Mouse (Mus musculus): ENCODE measurements around the gene Scn5a. TPM values are rescaled to one million over a fixed set of nuclear protein-coding genes. Genes with fewer than 3 reads are reported as not detected.

The Scn5a gene
- total and polyA plus RNA-seq, 3 experiments: 1.9 to 9.0 (median 4.3) TPM

DNA sequence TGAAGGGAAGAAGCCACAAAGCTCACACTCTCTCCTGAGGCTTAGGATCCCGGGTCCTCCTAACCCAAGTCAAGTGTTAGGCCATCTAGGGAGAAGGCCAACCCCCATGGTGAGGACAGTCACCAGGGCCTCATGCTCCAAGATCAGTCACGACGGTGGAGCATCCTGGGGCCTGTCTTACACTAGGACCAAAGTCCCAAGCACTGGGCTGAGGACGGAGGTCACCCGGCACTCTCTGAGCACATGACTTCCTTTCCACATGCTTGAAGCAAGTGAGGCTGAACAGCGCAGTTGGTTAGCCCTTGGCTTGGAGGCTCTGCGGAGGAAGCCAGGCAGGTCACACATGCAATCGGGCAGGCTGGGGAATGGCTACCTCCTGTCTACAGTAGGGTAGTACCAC lies 63.8 kb downstream of the Scn5a start:
- no peak for DNase-seq (ENCODE audit: extremely low read depth)
- H3K9me3 ChIP-seq (replicated peaks; ENCODE audit: low read length): no peaks in the 10 kb centered on the region

DNA sequence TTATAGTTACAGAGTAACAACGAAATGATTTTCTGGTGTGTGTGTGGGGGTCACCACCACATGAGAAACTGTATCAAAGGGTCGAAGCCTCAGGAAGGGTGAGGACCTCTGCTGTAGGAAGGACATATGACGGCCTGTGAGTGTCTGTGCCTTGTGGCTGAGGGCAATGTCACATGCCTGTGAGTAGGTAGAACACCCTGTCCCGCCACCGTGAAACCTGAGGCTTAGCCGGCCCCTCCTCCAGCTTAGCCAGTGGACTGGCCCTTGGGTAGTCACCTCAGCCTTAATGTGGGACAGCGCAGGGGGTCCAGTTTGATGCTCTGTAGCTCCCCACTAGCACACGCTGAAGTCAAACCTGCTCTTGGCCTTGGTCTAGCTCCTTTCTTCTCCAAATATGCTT lies 65.0 kb downstream of the Scn5a start:
- in situ Hi-C loops (cut with MboI; ENCODE audit: low pct_ligation_motif_present, low pct_unique_long_range_greater_than_20kb, low sequenced_read_pairs) (no loop called here), dilution Hi-C loops (cut with MboI; ENCODE audit: extremely low pct_ligation_motif_present, extremely low pct_unique_long_range_greater_than_20kb, low sequenced_read_pairs) (no loop called here)
- no peak overlapping the region for H3K9ac ChIP-seq (ENCODE audit: insufficient read depth, low read depth)
- DNase-seq (ENCODE audit: extremely low read depth): no peak
- no peaks in the 10 kb centered on the region for H3K4me1 ChIP-seq (ENCODE audit: control insufficient read depth in 1 of 2, insufficient read depth in 2 of 2)
- H3K9me3 ChIP-seq (replicated peaks; ENCODE audit: low read length): no peaks in the 10 kb centered on the region
- H3K4me2 ChIP-seq (ENCODE audit: insufficient read depth, low read depth, poor library complexity, severe bottlenecking): no peak overlapping the region
- no peak overlapping the region for H3K4me3 ChIP-seq (replicated peaks in 1 of 3; ENCODE audit: low read depth in 2 of 3, low read length in 2 of 3, poor library complexity in 1 of 3)
- H3K27ac ChIP-seq (ENCODE audit: insufficient read depth, low read depth): no peak overlapping the region
- H3K79me2 ChIP-seq (replicated peaks; ENCODE audit: control insufficient read depth, extremely low read depth, insufficient read depth, poor library complexity, severe bottlenecking): no peaks in the 10 kb centered on the region; the same call in 1 of the 2 replicates
- TF ChIP-seq NRF1 (IDR thresholded peaks at IDR 0.05; ENCODE audit: low read depth, low read length): no peak
- TF ChIP-seq JUN (IDR thresholded peaks at IDR 0.05; ENCODE audit: insufficient read depth, low read depth, low read length): no peak
- no peak for TF ChIP-seq SIN3A (IDR thresholded peaks at IDR 0.05; ENCODE audit: low read length)
- TF ChIP-seq ZMIZ1 (IDR thresholded peaks at IDR 0.05; ENCODE audit: low read depth, low read length): no peak
- TF ChIP-seq RAD21 (IDR thresholded peaks at IDR 0.05; ENCODE audit: low read depth, low read length): no peak
- TF ChIP-seq CTCF (conservative IDR thresholded peaks at IDR 0.05 in 1 of 2, IDR thresholded peaks at IDR 0.05 in 1 of 2; ENCODE audit: low read depth in 2 of 2, low read length in 2 of 2): no peak
- no peak for TF ChIP-seq IRF4 (IDR thresholded peaks at IDR 0.05; ENCODE audit: low read depth, low read length)
- no peak for TF ChIP-seq ELF1 (IDR thresholded peaks at IDR 0.05; ENCODE audit: low read depth, low read length)
- TF ChIP-seq USF2 (conservative IDR thresholded peaks at IDR 0.05; ENCODE audit: low read depth, low read length): no peak
- no peak for TF ChIP-seq ZKSCAN1 (IDR thresholded peaks at IDR 0.05; ENCODE audit: borderline replicate concordance, low read depth, low read length)
- TF ChIP-seq POLR2AphosphoS2 (IDR thresholded peaks at IDR 0.05; ENCODE audit: low read depth, low read length): no peak
- no peaks in the 10 kb centered on the region for H3K27me3 ChIP-seq (replicated peaks)
- peaks cover 40 to 72% of the 10 kb centered on the region in 2 experiments for H3K36me3 ChIP-seq (replicated peaks in 1 of 2; ENCODE audit: control insufficient read depth in 1 of 2, insufficient read depth in 1 of 2, low read length in 1 of 2)

More for the DNA sequence above, 63.8 kb downstream of the Scn5a start:
- H3K4me2 ChIP-seq (ENCODE audit: insufficient read depth, low read depth, poor library complexity, severe bottlenecking): no peak overlapping the region
- H3K27ac ChIP-seq (ENCODE audit: insufficient read depth, low read depth): no peak overlapping the region
- H3K36me3 ChIP-seq (replicated peaks in 1 of 2; ENCODE audit: control insufficient read depth in 1 of 2, insufficient read depth in 1 of 2, low read length in 1 of 2): peaks cover 32 to 73% of the 10 kb centered on the region in 2 experiments
- H3K79me2 ChIP-seq (replicated peaks; ENCODE audit: control insufficient read depth, extremely low read depth, insufficient read depth, poor library complexity, severe bottlenecking): no peaks in the 10 kb centered on the region; the same call in 1 of the 2 replicates
- no peak overlapping the region for H3K9ac ChIP-seq (ENCODE audit: insufficient read depth, low read depth)
- TF ChIP-seq NRF1 (IDR thresholded peaks at IDR 0.05; ENCODE audit: low read depth, low read length): no peak
- TF ChIP-seq MAX (IDR thresholded peaks at IDR 0.05; ENCODE audit: low read length): no peak
- no peak for TF ChIP-seq RCOR1 (conservative IDR thresholded peaks at IDR 0.05; ENCODE audit: low read depth, low read length)
- no peak for TF ChIP-seq JUN (IDR thresholded peaks at IDR 0.05; ENCODE audit: insufficient read depth, low read depth, low read length)
- no peak for TF ChIP-seq ZNF384 (IDR thresholded peaks at IDR 0.05; ENCODE audit: low read depth, low read length)
- TF ChIP-seq GABPA (IDR thresholded peaks at IDR 0.05; ENCODE audit: insufficient replicate concordance, low read depth, low read length): no peak
- TF ChIP-seq EP300 (IDR thresholded peaks at IDR 0.05; ENCODE audit: low read length): no peak
- no peak for TF ChIP-seq MYC (IDR thresholded peaks at IDR 0.05; ENCODE audit: low read depth, low read length)
- TF ChIP-seq BHLHE40 (IDR thresholded peaks at IDR 0.05; ENCODE audit: low read depth, low read length): no peak
- no peak for TF ChIP-seq CTCF (conservative IDR thresholded peaks at IDR 0.05 in 1 of 2, IDR thresholded peaks at IDR 0.05 in 1 of 2; ENCODE audit: low read depth in 2 of 2, low read length in 2 of 2)
- dilution Hi-C loops (cut with MboI; ENCODE audit: extremely low pct_ligation_motif_present, extremely low pct_unique_long_range_greater_than_20kb, low sequenced_read_pairs) (no loop called here), in situ Hi-C loops (cut with MboI; ENCODE audit: low pct_ligation_motif_present, low pct_unique_long_range_greater_than_20kb, low sequenced_read_pairs) (no loop called here)
- H3K4me3 ChIP-seq (replicated peaks in 1 of 3; ENCODE audit: low read depth in 2 of 3, low read length in 2 of 3, poor library complexity in 1 of 3): no peak overlapping the region
- no peaks in the 10 kb centered on the region for H3K4me1 ChIP-seq (ENCODE audit: control insufficient read depth in 1 of 2, insufficient read depth in 2 of 2)
- no peaks in the 10 kb centered on the region for H3K27me3 ChIP-seq (replicated peaks)

Data from CH12.LX (cell line).